Mouse (Mus musculus) Patski (cell line): ENCODE results near the gene Myl9. TPM values are rescaled to one million over a fixed set of nuclear protein-coding genes. Genes with fewer than 3 reads are reported as not detected.
"Not testable (repeated sequence)": the region's sequence is repeated elsewhere in the genome, so short reads cannot be mapped to it uniquely, and the experiment has no call there.

Experiments used
- ATAC-seq: fragments of 100-300 bp; one replicate; pipeline ENCODE4 v1.8.0; 2021
- CTCF ChIA-PET: fragments of 350-600 bp; sonication (Branson Sonifier 250); formaldehyde crosslinking; loops from one replicate; lab custom pipeline; 2022; ENCODE audit warnings: inconsistent platforms; lab: Charles Lee
- POLR2A ChIA-PET: fragments of 350-600 bp; sonication (Branson Sonifier 250); formaldehyde crosslinking; loops from one replicate; lab custom pipeline; 2022; ENCODE audit warnings: antibody characterized with exemption, inconsistent platforms; lab: Charles Lee
- DNase-seq: peaks from one replicate; pipeline ENCODE4 v3.0.0-alpha.2; 2011; ENCODE audit warnings: low read depth, low spot score
- H3K27me3 ChIP-seq: fragments of 371-371 bp; one replicate; pipeline ENCODE4 v1.5.1; 2021
- CTCF ChIP-seq: fragments of 100-300 bp; IDR thresholded peaks from one replicate; pipeline ENCODE4 v1.5.1; 2021
- in situ Hi-C: fragments of 300-500 bp; cut with MboI; formaldehyde crosslinking; loops from 3 replicates; pipeline ENCODE4 v1.11.1; 2018; ENCODE audit warnings: low pct_unique_long_range_greater_than_20kb, mixed read lengths
- polyA plus RNA-seq: library from polyadenylated mRNA; unstranded; gene quantifications from one replicate; pipeline ENCODE4 v1.2.3, GENCODE M21; 2021

The Myl9 gene
- polyA plus RNA-seq, 1 experiment from 2014 or later: 38.7 TPM

DNA sequence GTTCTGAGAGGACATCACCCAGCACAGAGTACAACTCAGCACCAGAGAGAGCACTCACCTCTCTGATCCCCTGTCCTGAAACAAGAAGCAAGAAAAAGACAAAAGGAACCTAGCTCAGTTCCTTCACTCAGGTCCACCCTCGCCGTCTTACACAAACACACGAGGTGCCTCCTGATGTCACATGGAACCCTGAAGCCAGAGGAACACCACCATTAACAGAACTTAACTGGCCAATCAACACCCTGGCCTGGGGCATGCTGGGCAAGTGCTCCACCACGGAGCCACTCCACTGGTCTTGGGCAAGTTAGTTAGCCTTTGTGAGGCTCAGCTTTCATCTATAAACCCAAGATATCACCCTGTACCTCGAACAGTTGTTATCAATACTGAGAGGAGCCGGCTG, 31.7 kb downstream of the Myl9 start:
- DNase-seq (no peak), ATAC-seq (no peak)
- ChIA-PET CTCF (interaction anchor here (1.1 kb wide), 1 partner anchor 224 kb away, joined by 3 read pairs; no protein-coding TSS in a partner anchor), POLR2A (no interaction called here)
- peaks cover 6% of the 10 kb centered on the region for H3K27me3 ChIP-seq
- TF ChIP-seq CTCF: no peak
- in situ Hi-C loops: no loop called here

DNA sequence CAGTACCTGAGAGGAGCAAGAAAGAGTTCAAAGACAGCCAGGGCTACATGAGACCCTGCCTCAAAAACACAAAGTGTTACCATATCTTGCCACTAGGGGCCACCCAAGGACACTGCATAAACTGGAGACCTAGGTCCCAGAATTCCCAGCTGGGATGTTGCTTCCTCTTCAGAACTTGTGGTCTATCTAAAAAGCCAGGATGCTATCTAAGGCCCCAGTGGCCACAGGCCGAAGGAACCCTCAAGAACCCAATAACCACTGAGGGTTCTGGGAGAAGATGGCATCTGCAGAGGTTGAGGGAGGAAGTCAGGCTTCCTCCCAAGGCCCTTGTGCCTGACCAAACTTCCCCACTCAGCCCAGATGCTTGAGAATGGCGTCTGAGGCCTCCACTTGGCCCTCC, 34.4 kb downstream of the Myl9 start:
- DNase-seq (peak; percentile 19), ATAC-seq (peak; percentile 23)
- in situ Hi-C loops: no loop called here
- peaks cover 6% of the 10 kb centered on the region for H3K27me3 ChIP-seq
- ChIA-PET CTCF (interaction anchor here (0.6 to 1.8 kb wide), 6 partner anchors 10 to 187 kb away, joined by 3 to 5 read pairs (median 4); partner anchors contain the start of gene Rab5if), POLR2A (interaction anchor here (0.8 to 1.0 kb wide), 3 partner anchors 32 to 92 kb away, joined by 3 to 4 read pairs (median 4); partner anchors contain the start of gene Rab5if)
- TF ChIP-seq CTCF: peak; percentile 93

DNA sequence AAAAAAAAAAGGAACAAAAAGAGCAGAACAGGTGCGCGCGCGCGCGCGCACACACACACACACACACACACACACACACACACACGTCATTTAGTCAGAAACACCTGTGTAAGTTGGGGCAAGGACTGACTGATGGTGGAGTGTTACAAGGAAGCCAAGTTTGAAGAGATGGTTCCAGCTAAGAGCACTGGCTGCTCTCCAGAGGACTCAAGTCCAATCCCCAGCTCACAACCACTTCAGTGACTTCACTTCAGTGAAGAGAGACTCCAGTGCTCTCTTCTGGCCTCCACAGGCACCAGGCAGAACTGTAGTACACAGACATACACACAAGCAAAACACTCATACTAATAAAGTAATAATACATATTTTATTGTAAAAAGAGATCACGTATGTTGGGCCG, 35.5 kb downstream of the Myl9 start:
- peak; percentile 15 for TF ChIP-seq CTCF
- DNase-seq (no peak), ATAC-seq (no peak)
- H3K27me3 ChIP-seq: peaks cover 6% of the 10 kb centered on the region
- in situ Hi-C loops: loop anchor here (5.0 kb wide), 1 partner anchor 47 kb away; the partner anchor contains the start of gene 4930518I15Rik
- ChIA-PET CTCF (no interaction called here), POLR2A (no interaction called here)

DNA sequence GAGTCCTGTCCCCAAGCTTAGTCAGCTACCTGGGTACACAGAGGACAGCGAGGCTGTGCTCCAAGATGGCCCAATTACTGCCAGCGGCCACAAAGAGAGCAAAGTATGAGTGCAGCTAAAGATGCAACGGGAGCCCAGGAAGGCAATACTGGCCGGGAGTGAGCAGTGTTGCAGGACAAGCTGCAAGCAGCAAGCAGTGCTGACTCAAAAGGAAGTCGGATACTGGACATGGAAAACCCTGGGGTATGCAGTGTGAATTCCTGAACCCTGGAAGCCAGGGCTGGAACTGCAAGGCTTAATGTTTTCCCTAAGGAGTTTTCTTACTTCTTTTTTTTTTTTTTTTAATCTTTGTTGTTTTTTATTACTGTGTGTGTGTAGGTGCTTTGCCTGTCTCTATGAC, 36.3 kb downstream of the Myl9 start:
- H3K27me3 ChIP-seq: peaks cover 1% of the 10 kb centered on the region
- in situ Hi-C loops: loop anchor here (5.0 kb wide), 1 partner anchor 46 kb away; the partner anchor contains the start of gene 4930518I15Rik
- POLR2A ChIA-PET: no interaction called here
- DNase-seq: no peak
- ATAC-seq: no peak
- CTCF ChIA-PET: no interaction called here
- no peak for TF ChIP-seq CTCF

DNA sequence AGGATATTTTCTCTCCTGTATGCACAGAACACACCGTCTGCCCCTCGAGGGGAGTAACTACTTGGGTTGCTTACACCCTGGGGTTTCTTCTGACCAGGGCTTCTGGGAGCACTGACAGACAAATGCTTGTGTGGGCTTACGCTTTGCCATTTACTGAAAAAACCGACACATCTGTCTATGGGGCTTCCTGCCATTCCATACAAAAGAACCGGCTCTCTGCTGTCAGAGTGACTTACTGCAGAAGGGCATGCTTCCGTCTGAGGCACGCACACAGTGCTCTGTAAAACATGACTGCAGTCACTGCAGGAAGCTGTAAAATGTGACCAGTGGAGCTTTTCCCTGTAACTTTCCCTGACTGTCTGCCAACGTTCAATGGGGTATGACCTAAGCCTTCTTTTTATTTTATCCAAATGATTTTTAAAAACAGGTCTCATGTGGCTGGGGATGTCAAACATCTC, 39.2 kb downstream of the Myl9 start:
- no peak for TF ChIP-seq CTCF
- no peak for ATAC-seq
- peak; percentile 41 for DNase-seq
- in situ Hi-C loops: loop anchor here (5.0 kb wide), 1 partner anchor 43 kb away; the partner anchor contains the start of gene 4930518I15Rik
- no peaks in the 10 kb centered on the region for H3K27me3 ChIP-seq
- ChIA-PET POLR2A (interaction anchor here (1.3 kb wide), 1 partner anchor 50 kb away, joined by 3 read pairs; no protein-coding TSS in a partner anchor), CTCF (interaction anchor here (1.2 to 1.3 kb wide), 2 partner anchors 42 to 48 kb away, joined by 3 to 5 read pairs; partner anchors contain the start of gene Rab5if)

DNA sequence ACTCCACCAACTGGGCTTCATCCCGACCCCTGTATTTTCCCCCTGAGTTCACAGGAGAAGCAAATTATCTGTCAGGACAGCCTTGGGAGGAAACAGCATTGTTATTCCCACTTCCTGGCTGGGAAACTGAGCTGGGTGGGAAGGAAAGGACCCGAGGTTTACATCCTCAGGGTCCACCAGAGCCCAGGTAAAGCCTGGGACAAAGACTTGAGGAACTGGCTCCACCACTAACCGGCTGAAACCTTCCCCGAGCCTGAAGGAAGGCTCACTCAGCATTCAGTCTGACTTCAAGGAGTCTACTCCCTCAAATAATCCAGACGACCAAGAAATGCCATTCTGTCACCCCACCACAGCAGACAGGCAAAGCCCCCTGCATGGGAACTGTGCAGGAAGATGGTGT, 39.7 kb downstream of the Myl9 start:
- DNase-seq: no peak
- H3K27me3 ChIP-seq: no peaks in the 10 kb centered on the region
- ChIA-PET POLR2A (no interaction called here), CTCF (no interaction called here)
- no peak for TF ChIP-seq CTCF
- ATAC-seq: no peak
- in situ Hi-C loops: loop anchor here (5.0 kb wide), 1 partner anchor 42 kb away; the partner anchor contains the start of gene 4930518I15Rik

DNA sequence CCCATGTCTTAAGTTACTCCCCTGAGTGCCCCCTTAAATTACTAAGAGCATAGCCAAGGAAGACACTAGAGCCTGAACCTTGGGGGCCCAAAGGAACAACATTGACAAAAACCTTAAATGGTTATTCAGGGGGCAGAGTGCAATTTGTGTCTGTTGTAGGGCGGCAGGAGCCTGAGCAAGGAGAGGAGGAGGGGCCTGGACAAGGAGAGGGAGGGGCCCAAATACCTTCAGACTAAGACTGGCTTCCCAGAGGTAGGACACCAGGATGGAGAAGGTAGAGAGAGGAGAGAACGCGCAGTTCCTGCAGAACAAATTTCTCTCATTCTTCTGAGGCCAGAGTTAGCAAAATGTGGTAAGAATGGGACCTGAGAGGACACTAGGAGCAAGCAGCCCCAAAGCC, 40.2 kb downstream of the Myl9 start:
- no peaks in the 10 kb centered on the region for H3K27me3 ChIP-seq
- DNase-seq (no peak), ATAC-seq (no peak)
- in situ Hi-C loops: no loop called here
- TF ChIP-seq CTCF: no peak
- ChIA-PET POLR2A (no interaction called here), CTCF (no interaction called here)

DNA sequence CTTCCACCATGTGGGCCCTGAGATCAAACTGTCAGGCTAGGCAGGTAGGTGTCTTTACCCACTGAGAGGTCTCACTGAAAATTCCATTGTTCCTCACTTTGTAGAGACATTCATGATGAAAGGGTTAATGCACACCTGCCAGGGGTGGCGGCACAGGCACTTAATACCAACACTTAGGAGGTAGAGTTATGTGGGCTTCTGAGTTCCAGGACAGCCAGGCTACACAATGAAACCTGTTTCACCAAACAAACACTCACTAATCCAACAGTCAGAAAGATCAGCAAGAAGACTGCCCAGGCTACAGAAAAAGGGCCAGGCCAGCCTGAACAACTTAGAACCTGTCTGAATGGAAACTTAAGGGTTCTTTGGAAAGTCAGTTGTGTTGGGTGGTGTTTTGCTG, 40.9 kb downstream of the Myl9 start:
- ChIA-PET POLR2A (no interaction called here), CTCF (no interaction called here)
- ATAC-seq: no peak
- no peak for DNase-seq
- in situ Hi-C loops: no loop called here
- no peaks in the 10 kb centered on the region for H3K27me3 ChIP-seq
- no peak for TF ChIP-seq CTCF

DNA sequence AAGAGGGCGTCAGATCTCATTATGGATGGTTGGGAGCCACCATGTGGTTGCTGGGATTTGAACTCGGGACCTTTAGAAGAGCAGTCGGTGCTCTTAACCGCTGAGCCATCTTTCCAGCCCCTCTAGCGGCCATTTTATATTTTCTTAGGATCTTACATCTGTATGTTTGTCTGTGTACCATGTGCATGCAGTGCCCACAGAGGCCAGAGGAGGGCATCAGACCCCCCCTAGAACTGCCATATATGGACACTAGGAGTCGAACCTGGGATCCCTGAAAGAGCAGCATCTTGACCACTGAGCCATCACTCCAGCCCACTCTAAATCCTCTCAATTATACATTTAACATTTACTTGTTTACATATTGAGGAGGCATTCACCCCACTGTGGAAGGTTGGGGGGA, 49.9 kb downstream of the Myl9 start:
- H3K27me3 ChIP-seq, POLR2A ChIA-PET, ATAC-seq, DNase-seq, in situ Hi-C loops, CTCF ChIA-PET: not testable (repeated sequence)
- TF ChIP-seq CTCF: peak; percentile 44

Other genes with a start within 250 kb of the Myl9 start
- gene Aar2, start 227.8 kb upstream of the Myl9 start, polyA plus RNA-seq: 22.0 TPM
- 44.7 TPM for gene Dlgap4, start 161.7 kb upstream of the Myl9 start, polyA plus RNA-seq
- 10.0 TPM for gene Tgif2, start 64.6 kb downstream of the Myl9 start, polyA plus RNA-seq
- gene 4930518I15Rik, start 82.5 kb downstream of the Myl9 start, polyA plus RNA-seq: 0.82 TPM
- 206 TPM for gene Rab5if, start 87.7 kb downstream of the Myl9 start, polyA plus RNA-seq
- 0.09 TPM for gene Sla2, start 111.8 kb downstream of the Myl9 start, polyA plus RNA-seq
- gene Ndrg3, start 216.6 kb downstream of the Myl9 start, polyA plus RNA-seq: 73.5 TPM
- 27.2 TPM for gene Dsn1, start 231.7 kb downstream of the Myl9 start, polyA plus RNA-seq